Mouse (Mus musculus) liver, adult 2 months (tissue): Measurements from ENCODE around the gene Acat2. TPM values are rescaled to one million over a fixed set of nuclear protein-coding genes. Genes with fewer than 3 reads are reported as not detected.
"Not testable (repeated sequence)": the region's sequence is repeated elsewhere in the genome, so short reads cannot be mapped to it uniquely, and the experiment has no call there.

ENCODE experiments used
- DNase-seq: peaks from one replicate; pipeline ENCODE4 v3.0.0-alpha.2; 2011; ENCODE audit warnings: low read depth, low spot score; ENCODE audit errors: extremely low read depth
- H3K27ac ChIP-seq: fragments of 200-500 bp; replicated peaks from 2 replicates; pipeline ENCODE4 v1.5.1; 2012; ENCODE audit warnings: low read depth, mild to moderate bottlenecking, control low read depth, inconsistent platforms, low read length; ENCODE audit not compliant: insufficient read depth
- H3K27me3 ChIP-seq: fragments of 200-500 bp; 2 replicates; pipeline ENCODE4 v1.6.1; 2012; ENCODE audit warnings: mild to moderate bottlenecking, moderate library complexity, low read length, inconsistent platforms; ENCODE audit not compliant: control insufficient read depth, insufficient read depth
- H3K36me3 ChIP-seq: fragments of 200-500 bp; 2 replicates; pipeline ENCODE4 v1.6.1; 2012; ENCODE audit warnings: low read length, inconsistent platforms; ENCODE audit not compliant: control insufficient read depth, insufficient read depth
- H3K4me1 ChIP-seq: fragments of 200-500 bp; 2 replicates; pipeline ENCODE4 v1.6.1; 2011; ENCODE audit warnings: low read length; ENCODE audit not compliant: control insufficient read depth, insufficient read depth
- H3K4me3 ChIP-seq: fragments of 200-500 bp; 2 replicates; pipeline ENCODE4 v1.5.1; 2011; ENCODE audit warnings: low read depth, mild to moderate bottlenecking, control low read depth, low read length, moderate library complexity; ENCODE audit not compliant: insufficient read depth
- H3K79me2 ChIP-seq: fragments of 200-500 bp; 2 replicates; pipeline ENCODE4 v1.6.1; 2012; ENCODE audit warnings: inconsistent platforms, mild to moderate bottlenecking, low read length, moderate library complexity; ENCODE audit not compliant: control insufficient read depth, insufficient read depth
- H3K9ac ChIP-seq: fragments of 200-500 bp; 2 replicates; pipeline ENCODE4 v1.6.1; 2012; ENCODE audit warnings: low read depth, mild to moderate bottlenecking, control low read depth, inconsistent platforms, low read length
- CTCF ChIP-seq: fragments of 200-500 bp; IDR thresholded peaks from 2 replicates; pipeline ENCODE4 v1.5.1; 2011; ENCODE audit warnings: low read depth, low read length, control low read depth
- POLR2A ChIP-seq: fragments of 200-500 bp; IDR thresholded peaks from 2 replicates; pipeline ENCODE4 v1.6.1; 2011; ENCODE audit warnings: low read length, control low read depth; ENCODE audit not compliant: insufficient read depth; ENCODE audit errors: extremely low read depth
- WGBS: fragments of 180-500 bp; shearing (Covaris S2); methylation state at CpG from one replicate; pipeline ENCODE4 v1.1.7; 2018; 5-methylcytosine and 5-hydroxymethylcytosine counted together
- polyA plus RNA-seq: library from polyadenylated mRNA; depleted of rRNA; stranded (reverse); fragments of >200 nt; gene quantifications from 2 replicates; pipeline ENCODE4 v1.2.3, GENCODE M21; 2012
- total RNA-seq: library from RNA; depleted of rRNA; stranded (reverse); fragments of >200 nt; gene quantifications from 2 replicates; pipeline ENCODE4 v1.2.3, GENCODE M21; 2014

Acat2 gene
- total and polyA plus RNA-seq, 2 experiments, result 45.9 to 75.1 TPM

DNA sequence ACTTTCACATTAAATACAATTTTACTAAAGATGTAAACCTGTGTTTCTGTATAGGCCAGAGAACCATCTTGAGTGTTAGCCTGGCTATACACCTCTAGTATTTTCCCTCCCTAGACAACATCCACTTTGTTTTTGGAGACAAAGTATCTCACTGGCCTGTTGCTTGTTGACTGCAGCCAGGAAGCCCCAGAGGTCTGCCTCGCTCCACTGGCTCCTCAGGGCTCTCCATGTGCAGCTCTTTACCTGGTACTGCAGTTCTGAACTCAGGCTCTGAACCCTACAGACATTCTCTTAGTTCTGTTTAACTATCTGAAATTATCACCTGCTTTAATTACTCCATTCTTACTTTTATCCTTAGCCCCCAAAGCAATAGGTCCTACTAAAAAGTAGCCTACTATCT, 18.0 kb upstream of the Acat2 start:
- H3K9ac ChIP-seq, result no peak overlapping the region
- peaks cover 10% of the 10 kb centered on the region; the same call in 1 of the 2 replicates for H3K79me2 ChIP-seq
- peaks cover 63% of the 10 kb centered on the region for H3K36me3 ChIP-seq
- DNase-seq, result no peak
- no peak overlapping the region for H3K27ac ChIP-seq
- TF ChIP-seq POLR2A, result no peak
- TF ChIP-seq CTCF, result no peak
- H3K4me1 ChIP-seq, result no peaks in the 10 kb centered on the region
- H3K27me3 ChIP-seq, result no peaks in the 10 kb centered on the region
- H3K4me3 ChIP-seq, result no peak overlapping the region
- 97% methylated on average over 1 of the region's 1 CpGs for WGBS

DNA sequence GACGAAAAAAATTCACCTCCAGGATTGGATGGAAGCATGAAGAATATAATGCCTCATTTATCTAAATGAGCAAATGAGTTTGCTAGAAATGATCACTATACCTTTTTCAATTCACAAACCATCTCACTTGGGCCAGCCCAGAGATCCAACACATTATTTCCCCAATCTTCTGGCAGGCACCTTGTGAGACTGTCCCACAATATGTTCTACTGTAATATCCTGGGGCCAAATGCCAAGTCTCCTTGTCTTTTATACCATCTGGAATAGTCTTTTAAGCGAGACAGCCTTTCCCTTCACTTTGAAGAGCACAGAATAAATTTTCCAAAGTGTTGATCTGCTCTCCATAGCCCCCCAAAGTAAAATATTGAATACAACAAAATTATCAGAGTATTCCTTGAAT, 13.3 kb upstream of the Acat2 start:
- H3K36me3 ChIP-seq, result peaks cover 46% of the 10 kb centered on the region
- no peak overlapping the region for H3K27ac ChIP-seq
- H3K9ac ChIP-seq, result no peak overlapping the region
- H3K4me3 ChIP-seq, result no peak overlapping the region
- WGBS, result 90% methylated on average over 2 of the region's 2 CpGs
- no peaks in the 10 kb centered on the region for H3K4me1 ChIP-seq
- no peak for TF ChIP-seq POLR2A
- no peak for TF ChIP-seq CTCF
- no peak for DNase-seq
- no peaks in the 10 kb centered on the region for H3K27me3 ChIP-seq
- no peaks in the 10 kb centered on the region; the same call in 1 of the 2 replicates for H3K79me2 ChIP-seq

DNA sequence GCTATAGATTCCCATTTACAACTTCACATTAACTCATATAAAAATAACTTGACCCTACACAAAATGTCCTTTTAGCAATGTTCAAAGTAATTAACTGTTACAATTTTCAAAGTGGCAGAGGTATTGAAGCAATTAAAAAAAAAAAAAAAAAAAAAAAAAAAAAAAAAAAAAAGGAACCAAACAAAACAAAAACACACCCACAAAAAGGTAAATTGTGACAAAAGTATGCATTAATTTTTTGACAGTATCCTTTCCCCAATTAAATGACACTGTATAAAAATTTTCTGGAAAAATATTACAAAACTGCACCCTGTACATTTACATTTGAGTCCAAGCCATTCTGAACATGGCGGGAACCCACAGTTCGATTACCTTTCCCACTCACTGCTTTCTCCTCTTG, 6.6 kb upstream of the Acat2 start:
- Histone ChIP-seq H3K27me3 (no peaks in the 10 kb centered on the region), H3K4me3 (no peak overlapping the region), H3K79me2 (no peaks in the 10 kb centered on the region; the same call in 1 of the 2 replicates), H3K9ac (no peak overlapping the region), H3K4me1 (no peaks in the 10 kb centered on the region), H3K36me3 (peaks cover 28% of the 10 kb centered on the region), H3K27ac (no peak overlapping the region)
- TF ChIP-seq POLR2A (no peak), CTCF (no peak)
- no peak for DNase-seq
- 85% methylated on average over 2 of the region's 2 CpGs for WGBS

DNA sequence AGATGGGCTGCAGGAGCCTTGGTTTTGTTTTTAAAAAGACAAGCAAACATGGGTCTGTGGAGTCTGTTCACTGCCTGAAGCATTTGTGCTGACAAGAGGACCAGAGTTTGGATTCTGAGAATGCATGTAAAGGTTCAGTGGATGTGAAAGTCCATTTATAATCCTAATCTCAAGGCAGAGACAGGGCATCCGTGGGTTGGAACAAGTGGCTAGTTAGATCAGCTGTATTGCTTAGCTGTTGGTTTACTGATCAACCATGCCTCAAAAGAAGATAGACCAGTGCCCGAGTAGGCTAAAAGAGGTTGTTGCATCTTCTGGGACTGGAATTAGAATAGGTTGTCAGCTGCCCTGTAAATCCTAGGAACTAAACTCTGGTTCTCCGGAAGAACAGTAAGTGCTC, 2.9 kb upstream of the Acat2 start:
- Histone ChIP-seq H3K27me3 (no peaks in the 10 kb centered on the region), H3K4me1 (peaks cover 4% of the 10 kb centered on the region; the same call in 1 of the 2 replicates), H3K4me3 (no peak overlapping the region), H3K79me2 (no peaks in the 10 kb centered on the region), H3K36me3 (peaks cover 15% of the 10 kb centered on the region), H3K9ac (no peak overlapping the region), H3K27ac (no peak overlapping the region)
- WGBS, result 67% methylated on average over 3 of the region's 3 CpGs
- no peak for DNase-seq
- TF ChIP-seq POLR2A (no peak), CTCF (no peak)

DNA sequence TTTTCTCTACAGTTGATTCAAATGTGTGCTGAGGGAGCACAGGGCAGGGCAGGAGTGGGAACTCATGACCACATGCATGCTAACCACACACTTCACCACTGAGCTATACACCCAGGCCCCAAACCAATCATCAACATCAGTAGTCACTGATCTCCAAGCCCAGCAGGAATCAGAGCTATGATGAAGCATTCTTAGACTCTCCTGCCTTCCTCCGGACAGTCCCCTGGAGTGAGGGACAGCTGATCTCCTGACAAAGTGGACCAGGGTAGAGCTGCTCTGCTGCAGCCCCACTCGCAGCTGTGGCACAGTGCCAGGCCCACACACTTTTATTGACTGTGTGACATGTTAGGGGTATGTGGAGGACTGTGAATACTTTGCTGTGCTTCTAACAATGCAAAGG, 1.2 kb downstream of the Acat2 start:
- H3K9ac ChIP-seq, H3K79me2 ChIP-seq, H3K27me3 ChIP-seq, H3K36me3 ChIP-seq, H3K4me1 ChIP-seq, DNase-seq, H3K27ac ChIP-seq, H3K4me3 ChIP-seq: not testable (repeated sequence)
- WGBS, result 23% methylated on average over 2 of the region's 2 CpGs

DNA sequence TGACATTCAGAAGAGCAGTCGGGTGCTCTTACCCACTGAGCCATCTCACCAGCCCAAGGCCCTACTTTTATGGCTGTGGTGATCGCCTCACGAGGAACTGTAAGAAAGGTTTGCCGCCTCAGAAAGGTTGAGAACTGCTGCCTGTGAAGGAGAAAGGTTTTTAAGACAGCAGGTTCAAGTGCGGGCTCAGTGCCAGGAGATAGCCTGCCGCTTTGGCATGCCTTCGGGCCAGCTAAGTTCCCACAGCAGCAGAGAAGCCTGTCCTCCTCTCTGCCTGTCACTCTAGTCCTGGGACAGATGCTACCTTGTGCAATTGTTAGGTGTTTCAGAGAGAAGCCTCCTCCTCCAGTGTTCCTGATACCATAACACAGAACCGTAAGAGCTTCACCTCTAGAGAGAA, 3.9 kb downstream of the Acat2 start:
- no peak for TF ChIP-seq POLR2A
- no peak for TF ChIP-seq CTCF
- no peak overlapping the region for H3K4me3 ChIP-seq
- H3K9ac ChIP-seq, result no peak overlapping the region
- no peaks in the 10 kb centered on the region; the same call in 1 of the 2 replicates for H3K79me2 ChIP-seq
- 88% methylated on average over 8 of the region's 8 CpGs for WGBS
- H3K4me1 ChIP-seq, result peaks cover 4% of the 10 kb centered on the region; the same call in 1 of the 2 replicates
- peaks cover 8% of the 10 kb centered on the region for H3K36me3 ChIP-seq
- H3K27me3 ChIP-seq, result no peaks in the 10 kb centered on the region
- H3K27ac ChIP-seq, result no peak overlapping the region
- DNase-seq, result no peak
